Mouse (Mus musculus): ENCODE measurements around the gene Cdk5rap2. TPM values are rescaled to one million over a fixed set of nuclear protein-coding genes. Genes with fewer than 3 reads are reported as not detected.

Gene Cdk5rap2
- total RNA-seq, 2 experiments from 2014 or later, result 14.3 to 17.1 TPM

GRCm38 (mm10) chr4:70260419-70260807 lies 149.8 kb downstream of the Cdk5rap2 start:
- DNase-seq, result no peak

GRCm38 (mm10) chr4:70259726-70260418 lies 150.4 kb downstream of the Cdk5rap2 start:
- no peak for DNase-seq

DNA sequence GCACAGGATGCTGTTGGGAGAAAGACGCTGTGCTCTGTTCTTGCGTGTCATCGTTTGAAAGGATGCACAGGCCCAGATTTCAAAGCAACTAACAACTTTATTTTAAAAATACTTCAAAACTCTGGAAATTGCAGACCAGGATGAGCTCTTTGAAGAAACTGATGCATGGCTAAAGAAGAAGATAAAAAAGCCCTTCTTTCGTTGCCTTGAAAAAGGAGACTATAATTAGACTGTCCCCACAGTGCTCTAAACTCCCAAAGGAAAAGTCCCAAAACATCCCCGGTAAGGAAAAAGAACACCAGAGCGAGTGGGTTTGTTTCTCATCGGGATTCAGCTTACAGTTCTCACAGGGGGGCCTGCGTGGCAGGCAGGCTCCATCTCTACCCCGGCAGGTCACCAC lies 151.4 kb downstream of the Cdk5rap2 start:
- DNase-seq, result no peak

- DNase-seq, result no peak
Observed at GRCm38 (mm10) chr4:70258205-70258604, 152.0 kb downstream of the Cdk5rap2 start.

GRCm38 (mm10) chr4:70251782-70252181 lies 158.5 kb downstream of the Cdk5rap2 start:
- DNase-seq, result no peak

DNA sequence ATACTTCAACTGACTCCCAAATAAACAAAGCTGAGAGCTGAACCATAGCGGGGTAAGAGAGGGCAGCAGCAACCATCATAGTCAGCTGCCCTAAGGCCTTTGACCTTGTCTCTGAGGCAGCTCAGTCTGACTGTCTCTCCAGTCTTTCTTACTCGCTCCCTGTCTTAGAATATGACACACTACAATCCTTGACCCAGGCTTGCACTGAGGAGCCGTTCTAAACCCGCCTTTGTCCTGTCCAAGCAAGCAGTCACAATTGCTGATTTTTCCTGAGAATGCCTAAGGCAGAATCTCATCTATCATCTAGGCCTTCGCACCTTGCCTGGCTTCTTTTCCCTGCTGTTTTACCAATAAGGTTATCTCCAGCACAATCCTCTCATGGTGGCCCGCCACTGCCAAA lies 164.5 kb downstream of the Cdk5rap2 start:
- DNase-seq, result no peak

DNA sequence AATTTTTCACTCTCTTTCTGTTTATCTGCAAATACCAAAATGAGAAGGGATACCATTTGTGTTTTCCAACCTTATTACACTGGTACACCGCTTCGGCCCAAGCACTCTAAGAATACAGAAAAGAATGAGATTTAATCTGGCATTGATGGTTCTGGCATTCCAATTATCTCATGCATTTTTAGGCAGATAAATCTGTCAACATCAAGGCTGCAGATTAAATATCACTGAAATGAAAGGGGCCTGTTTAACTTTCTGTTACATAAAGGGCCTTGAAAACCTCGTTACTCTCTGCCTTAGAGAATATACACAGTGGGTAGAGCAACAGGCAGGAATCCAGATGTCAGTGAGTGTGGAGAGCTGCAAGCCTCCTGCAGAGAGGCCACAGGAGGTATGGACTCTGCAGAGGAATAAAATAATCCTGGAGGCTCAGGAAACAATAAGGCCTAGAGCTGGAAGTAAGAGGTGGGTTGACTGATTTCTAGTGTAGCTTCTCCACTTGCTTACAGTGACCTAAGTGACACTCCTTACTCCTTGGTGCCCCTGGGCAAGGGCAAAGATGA lies 166.6 kb downstream of the Cdk5rap2 start:
- DNase-seq, result no peak

DNA sequence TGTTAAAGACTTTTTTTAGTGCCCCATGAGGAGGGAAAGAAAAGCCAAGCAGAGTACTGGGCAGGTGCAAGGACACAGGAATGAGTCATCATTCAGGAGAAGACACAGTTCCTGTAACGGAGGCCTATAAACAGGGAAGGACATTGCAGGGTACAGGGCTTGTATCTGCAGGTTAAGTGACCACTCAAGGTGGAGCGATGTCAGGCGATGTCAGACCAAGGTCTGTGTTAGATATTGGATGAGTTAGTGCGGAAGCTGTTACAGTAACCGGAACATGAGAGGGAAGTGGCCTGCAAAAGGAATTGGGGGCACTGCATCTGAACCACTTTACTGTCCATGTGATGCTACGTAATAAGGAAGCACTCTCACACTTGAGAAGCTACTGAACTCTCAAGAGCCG lies 170.5 kb downstream of the Cdk5rap2 start:
- no peak for DNase-seq

- DNase-seq, result no peak
Observed at GRCm38 (mm10) chr4:70238862-70239261, 171.4 kb downstream of the Cdk5rap2 start.

- no peak for DNase-seq
Observed at GRCm38 (mm10) chr4:70232383-70232782, 177.9 kb downstream of the Cdk5rap2 start.

GRCm38 (mm10) chr4:70229874-70230273 lies 180.4 kb downstream of the Cdk5rap2 start:
- DNase-seq, result no peak

DNA sequence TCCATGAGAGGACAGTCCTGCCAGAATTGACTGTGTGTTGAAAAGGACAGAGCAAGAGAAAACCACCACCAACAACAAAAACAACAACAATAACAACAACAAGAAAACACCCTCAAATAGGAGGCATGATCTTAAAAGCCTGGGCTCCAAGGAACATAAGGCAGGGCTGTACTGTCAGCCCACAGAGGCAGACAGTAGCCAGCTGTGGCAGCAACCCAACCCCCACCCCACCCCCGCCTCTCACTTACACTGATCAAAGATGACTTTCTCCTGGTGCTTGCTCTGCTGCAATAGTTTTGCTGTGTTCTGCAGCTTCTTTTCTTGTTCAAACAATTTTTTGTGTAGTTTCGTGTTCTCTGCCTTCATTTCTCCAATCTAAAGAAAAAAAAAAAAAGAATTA lies 181.9 kb downstream of the Cdk5rap2 start:
- no peak for DNase-seq

DNA sequence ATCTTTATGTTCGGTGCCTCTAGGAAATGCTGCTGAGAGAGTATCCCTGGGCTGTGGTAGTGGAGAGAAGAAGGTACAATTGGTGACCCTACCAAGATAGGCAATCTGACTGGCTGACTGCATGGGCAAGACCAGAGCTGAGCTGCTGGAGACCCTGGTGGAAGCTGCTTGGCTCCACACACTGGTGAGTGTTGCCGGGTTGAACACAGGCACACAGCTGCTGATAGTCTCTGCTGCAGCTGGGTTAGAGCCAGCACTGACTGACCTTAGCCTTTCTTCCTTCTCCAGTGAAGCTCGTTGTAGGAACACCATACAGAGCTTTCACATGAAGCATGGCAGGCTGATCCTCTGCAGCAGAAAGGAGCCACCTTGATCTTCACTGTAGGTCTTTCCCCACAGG lies 182.6 kb downstream of the Cdk5rap2 start:
- no peak for DNase-seq

DNA sequence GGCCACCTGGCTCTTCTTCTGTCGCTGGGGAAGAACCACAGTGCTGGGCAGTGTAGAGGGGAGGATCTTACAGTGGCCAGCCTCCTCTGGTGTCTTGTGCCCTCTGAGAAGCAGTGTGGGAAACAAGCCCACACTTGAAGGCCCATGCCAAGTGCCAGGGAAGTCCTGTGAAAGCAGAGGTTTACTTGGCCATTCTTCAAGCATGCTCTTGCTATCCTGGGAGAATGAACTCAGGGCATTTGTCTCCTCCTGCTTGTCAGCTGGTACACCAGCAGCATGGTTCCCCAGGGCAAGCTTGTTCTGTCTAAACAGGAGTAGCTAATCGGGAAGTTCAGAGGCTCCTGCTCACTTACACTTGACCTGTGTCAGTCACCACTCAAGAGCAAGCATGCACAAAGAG lies 185.7 kb downstream of the Cdk5rap2 start:
- no peak for DNase-seq

GRCm38 (mm10) chr4:70221878-70222277 lies 188.4 kb downstream of the Cdk5rap2 start:
- DNase-seq, result no peak

- DNase-seq, result no peak
Observed at GRCm38 (mm10) chr4:70221370-70221769, 188.9 kb downstream of the Cdk5rap2 start.

DNA sequence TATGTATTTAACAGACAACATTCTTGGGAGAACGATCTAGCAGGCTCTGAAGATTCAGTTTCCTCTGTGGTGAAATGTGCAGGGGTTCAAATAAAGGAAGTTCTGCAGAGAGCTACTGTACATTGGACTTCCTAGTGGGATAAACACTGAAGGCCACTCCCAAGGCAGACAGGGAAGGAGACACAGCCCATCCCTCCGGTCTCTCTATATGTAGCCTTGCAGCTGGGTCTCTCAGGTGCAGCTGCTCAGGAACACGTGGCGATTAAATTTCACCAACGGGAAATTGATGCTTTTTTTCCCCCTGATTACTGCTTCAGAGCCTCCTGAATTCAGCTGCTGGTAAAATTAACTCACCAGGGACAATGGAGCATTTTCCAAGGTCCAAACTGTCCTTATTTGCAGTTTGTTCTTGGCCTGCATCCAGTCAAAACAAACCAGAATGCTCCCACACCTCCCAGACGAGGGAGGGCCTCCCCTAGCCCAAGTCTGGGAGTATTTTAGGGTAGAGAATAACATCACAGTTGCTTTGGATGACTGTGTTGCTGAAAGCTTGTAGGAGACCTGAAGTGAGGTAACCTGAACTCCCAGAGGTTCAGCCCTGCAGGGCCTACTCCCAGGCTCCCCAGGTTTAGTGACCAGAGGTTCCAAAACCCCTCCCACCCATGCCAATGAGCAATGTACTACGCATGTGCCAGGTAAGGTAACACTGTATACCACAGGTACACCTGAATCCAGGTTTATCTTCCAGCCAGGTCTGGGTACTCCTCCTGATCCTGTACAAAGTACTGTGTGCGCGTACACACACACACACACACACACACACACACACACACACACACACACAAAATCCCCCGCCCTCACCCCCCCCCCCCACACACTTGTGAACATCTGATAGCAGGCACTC lies 189.7 kb downstream of the Cdk5rap2 start:
- DNase-seq, result peak; percentile 55

DNA sequence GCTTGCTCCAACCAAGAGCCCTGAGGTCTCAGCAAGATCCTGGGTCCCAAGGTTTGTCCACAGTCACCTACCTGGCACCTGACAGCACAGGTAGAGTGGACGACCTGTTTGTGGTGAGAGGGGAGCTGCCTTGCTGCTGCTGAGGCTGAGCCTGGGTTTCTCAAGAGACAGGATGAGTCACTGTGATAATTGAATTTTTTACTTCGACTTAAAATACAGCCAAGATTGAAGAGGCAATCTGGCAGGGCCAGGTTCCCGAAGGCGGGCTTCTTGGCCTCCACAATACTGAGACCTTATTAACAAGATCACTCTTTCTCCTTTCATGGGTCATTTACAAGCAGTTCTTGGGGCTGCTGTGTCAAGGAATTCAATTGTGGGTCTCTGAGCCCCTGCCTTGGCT lies 190.5 kb downstream of the Cdk5rap2 start:
- no peak for DNase-seq

GRCm38 (mm10) chr4:70185971-70186370 lies 224.3 kb downstream of the Cdk5rap2 start:
- no peak for DNase-seq
